Mouse (Mus musculus) midbrain, embryonic 11.5 days (tissue): ENCODE data around the gene Igf1r. TPM values are rescaled to one million over a fixed set of nuclear protein-coding genes. Genes with fewer than 3 reads are reported as not detected.

Experiments used
- ATAC-seq: fragments of 200-750 bp; cut with Nextera tagmentation; 2 replicates; pipeline ENCODE4 v1.8.0; 2017; ENCODE audit warnings: moderate TSS enrichment, moderate library complexity; ENCODE audit not compliant: low FRiP score
- DNase-seq: peaks from one replicate; pipeline ENCODE4 v3.0.0; 2015; ENCODE audit warnings: low spot score; ENCODE audit errors: missing footprints
- H3K27ac ChIP-seq: fragments of 300-500 bp; sonication (generic); 2 replicates; pipeline ENCODE4 v1.5.1; 2014; ENCODE audit warnings: low read depth, low read length
- H3K27me3 ChIP-seq: fragments of 300-500 bp; sonication (generic); 2 replicates; pipeline ENCODE4 v1.6.1; 2014; ENCODE audit warnings: mild to moderate bottlenecking, low read length, moderate library complexity, mixed read lengths; ENCODE audit not compliant: control insufficient read depth, insufficient read depth
- H3K36me3 ChIP-seq: fragments of 300-500 bp; sonication (generic); 2 replicates; pipeline ENCODE4 v1.6.1; 2014; ENCODE audit warnings: mild to moderate bottlenecking, low read length, moderate library complexity, mixed read lengths; ENCODE audit not compliant: control insufficient read depth, insufficient read depth
- H3K4me1 ChIP-seq: fragments of 300-500 bp; sonication (generic); 2 replicates; pipeline ENCODE4 v1.6.1; 2014; ENCODE audit warnings: low read length; ENCODE audit not compliant: control insufficient read depth, insufficient read depth
- H3K4me2 ChIP-seq: fragments of 300-500 bp; sonication (generic); 2 replicates; pipeline ENCODE4 v1.6.1; 2014; ENCODE audit warnings: mild to moderate bottlenecking, moderate library complexity
- H3K4me3 ChIP-seq: fragments of 300-500 bp; sonication (generic); 2 replicates; pipeline ENCODE4 v1.5.1; 2014; ENCODE audit warnings: low read depth, low read length
- H3K9ac ChIP-seq: fragments of 300-500 bp; sonication (generic); 2 replicates; pipeline ENCODE4 v1.6.1; 2014; ENCODE audit warnings: low read length
- H3K9me3 ChIP-seq: fragments of 300-500 bp; sonication (generic); 2 replicates; pipeline ENCODE4 v1.6.1; 2016; ENCODE audit warnings: low read length; ENCODE audit not compliant: control insufficient read depth
- WGBS: fragments of 180-500 bp; shearing (Covaris S2); extraction: QIAGEN DNeasy Blood & Tissue Kit; methylation state at CpG from one replicate; pipeline ENCODE4 v1.1.7; 2014; 5-methylcytosine and 5-hydroxymethylcytosine counted together
- polyA plus RNA-seq: library from polyadenylated mRNA; unstranded; fragments of >200 nt; fragmentation: Nextera tagmentation; extraction: Ambion mirVana; gene quantifications from 2 replicates; pipeline ENCODE4 v1.2.1, GENCODE M21; 2014

The Igf1r gene
- polyA plus RNA-seq, 1 experiment from 2014 or later, result 20.0 TPM

- peaks cover 13% of the 10 kb centered on the region for H3K4me1 ChIP-seq
- under 1% methylated on average over 22 of the region's 23 CpGs for WGBS
- H3K27me3 ChIP-seq, result no peaks in the 10 kb centered on the region
- peak overlapping the region; percentile 99 for H3K4me2 ChIP-seq
- DNase-seq (peak; percentile 92), ATAC-seq (no peak)
- peak overlapping the region; percentile 94 for H3K4me3 ChIP-seq
- no peak overlapping the region for H3K27ac ChIP-seq
- no peaks in the 10 kb centered on the region for H3K36me3 ChIP-seq
- peak overlapping the region; percentile 96 for H3K9ac ChIP-seq
- no peaks in the 10 kb centered on the region for H3K9me3 ChIP-seq
Measured at GRCm38 (mm10) chr7:67953764-67954242, 1.2 kb downstream of the Igf1r start.

GRCm38 (mm10) chr7:67954591-67955185 lies 2.1 kb downstream of the Igf1r start:
- Histone ChIP-seq H3K9ac (peak overlapping the region; percentile 96), H3K27ac (no peak overlapping the region), H3K4me1 (peaks cover 13% of the 10 kb centered on the region), H3K27me3 (no peaks in the 10 kb centered on the region), H3K4me3 (peak overlapping the region; percentile 94), H3K9me3 (no peaks in the 10 kb centered on the region), H3K36me3 (no peaks in the 10 kb centered on the region), H3K4me2 (peak overlapping the region; percentile 99)
- ATAC-seq (no peak), DNase-seq (peak; percentile 88)
- under 1% methylated on average over 10 of the region's 10 CpGs for WGBS

GRCm38 (mm10) chr7:67955276-67955675 lies 2.6 kb downstream of the Igf1r start:
- no peak overlapping the region for H3K27ac ChIP-seq
- 20% methylated on average over 5 of the region's 5 CpGs for WGBS
- ATAC-seq, result no peak
- no peaks in the 10 kb centered on the region for H3K36me3 ChIP-seq
- H3K4me2 ChIP-seq, result peak overlapping the region; percentile 99
- H3K4me1 ChIP-seq, result peaks cover 17% of the 10 kb centered on the region
- no peaks in the 10 kb centered on the region for H3K27me3 ChIP-seq
- H3K4me3 ChIP-seq, result peak overlapping the region; percentile 94
- peak; percentile 87 for DNase-seq
- H3K9ac ChIP-seq, result peak overlapping the region; percentile 96
- H3K9me3 ChIP-seq, result no peaks in the 10 kb centered on the region

- H3K9ac ChIP-seq, result no peak overlapping the region
- H3K36me3 ChIP-seq, result no peaks in the 10 kb centered on the region
- H3K4me3 ChIP-seq, result no peak overlapping the region
- no peak for ATAC-seq
- H3K27me3 ChIP-seq, result no peaks in the 10 kb centered on the region
- H3K9me3 ChIP-seq, result no peaks in the 10 kb centered on the region
- H3K4me2 ChIP-seq, result no peak overlapping the region
- DNase-seq, result peak; percentile 59
- 71% methylated on average over 6 of the region's 6 CpGs for WGBS
- H3K4me1 ChIP-seq, result peaks cover 26% of the 10 kb centered on the region
- no peak overlapping the region for H3K27ac ChIP-seq
Measured at GRCm38 (mm10) chr7:67957376-67957775, 4.7 kb downstream of the Igf1r start.

GRCm38 (mm10) chr7:67958045-67958444 lies 5.4 kb downstream of the Igf1r start:
- Histone ChIP-seq H3K36me3 (no peaks in the 10 kb centered on the region), H3K4me1 (peaks cover 26% of the 10 kb centered on the region), H3K9ac (no peak overlapping the region), H3K4me3 (no peak overlapping the region), H3K4me2 (no peak overlapping the region), H3K27me3 (no peaks in the 10 kb centered on the region), H3K27ac (no peak overlapping the region), H3K9me3 (no peaks in the 10 kb centered on the region)
- WGBS, result 80% methylated on average over 18 of the region's 18 CpGs
- no peak for ATAC-seq
- no peak for DNase-seq

GRCm38 (mm10) chr7:67960701-67961100 lies 8.1 kb downstream of the Igf1r start:
- no peaks in the 10 kb centered on the region for H3K36me3 ChIP-seq
- no peak overlapping the region for H3K4me2 ChIP-seq
- DNase-seq (no peak), ATAC-seq (no peak)
- H3K9ac ChIP-seq, result no peak overlapping the region
- no peak overlapping the region for H3K27ac ChIP-seq
- H3K4me1 ChIP-seq, result peaks cover 16% of the 10 kb centered on the region
- no peaks in the 10 kb centered on the region for H3K9me3 ChIP-seq
- no peak overlapping the region for H3K4me3 ChIP-seq
- H3K27me3 ChIP-seq, result no peaks in the 10 kb centered on the region
- WGBS, result 59% methylated on average over 9 of the region's 9 CpGs

GRCm38 (mm10) chr7:67961567-67962267 lies 9.1 kb downstream of the Igf1r start:
- H3K36me3 ChIP-seq, result no peaks in the 10 kb centered on the region
- 11% methylated on average over 14 of the region's 14 CpGs for WGBS
- H3K9me3 ChIP-seq, result no peaks in the 10 kb centered on the region
- no peak overlapping the region for H3K9ac ChIP-seq
- peaks cover 16% of the 10 kb centered on the region for H3K4me1 ChIP-seq
- ATAC-seq (peak; percentile 67), DNase-seq (peak; percentile 94)
- no peak overlapping the region for H3K4me3 ChIP-seq
- H3K4me2 ChIP-seq, result no peak overlapping the region
- H3K27ac ChIP-seq, result no peak overlapping the region
- H3K27me3 ChIP-seq, result no peaks in the 10 kb centered on the region

GRCm38 (mm10) chr7:67963691-67964090 lies 11.1 kb downstream of the Igf1r start:
- H3K27me3 ChIP-seq, result no peaks in the 10 kb centered on the region
- no peaks in the 10 kb centered on the region for H3K9me3 ChIP-seq
- no peak overlapping the region for H3K4me2 ChIP-seq
- DNase-seq (no peak), ATAC-seq (no peak)
- no peak overlapping the region for H3K27ac ChIP-seq
- H3K4me3 ChIP-seq, result no peak overlapping the region
- H3K36me3 ChIP-seq, result no peaks in the 10 kb centered on the region
- 84% methylated on average over 3 of the region's 3 CpGs for WGBS
- H3K4me1 ChIP-seq, result peaks cover 14% of the 10 kb centered on the region
- no peak overlapping the region for H3K9ac ChIP-seq

- Histone ChIP-seq H3K4me1 (peaks cover 21% of the 10 kb centered on the region), H3K27ac (no peak overlapping the region), H3K4me2 (no peak overlapping the region), H3K9me3 (no peaks in the 10 kb centered on the region), H3K4me3 (no peak overlapping the region), H3K27me3 (no peaks in the 10 kb centered on the region), H3K9ac (no peak overlapping the region), H3K36me3 (no peaks in the 10 kb centered on the region)
- ATAC-seq (no peak), DNase-seq (no peak)
- 89% methylated on average over 12 of the region's 12 CpGs for WGBS
Measured at GRCm38 (mm10) chr7:67968394-67968793, 15.8 kb downstream of the Igf1r start.
